Mouse (Mus musculus): ENCODE results near the gene Ptprk. TPM values are rescaled to one million over a fixed set of nuclear protein-coding genes. Genes with fewer than 3 reads are reported as not detected.

Gene Ptprk
- polyA plus RNA-seq, 1 experiment, result 13.2 TPM

DNA sequence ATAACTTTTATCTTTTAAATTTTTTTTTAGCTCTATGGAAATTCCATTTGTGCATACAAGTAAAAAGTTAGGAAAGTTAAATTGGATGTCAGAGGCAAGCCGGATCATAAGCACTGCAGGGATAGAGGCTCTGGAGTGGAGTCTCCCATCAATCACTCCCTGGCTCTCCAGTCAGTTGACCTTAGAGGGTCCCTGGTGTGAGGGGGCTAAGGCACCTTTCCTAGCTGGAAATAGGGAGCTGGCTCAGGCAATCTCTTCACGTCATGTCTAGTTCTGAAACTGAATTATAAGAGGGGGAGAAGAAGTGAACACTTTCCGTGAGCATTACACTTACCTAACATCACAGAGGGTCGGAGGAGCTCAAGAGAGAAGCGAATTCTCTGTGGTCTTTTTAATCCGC is 110.1 kb downstream of the Ptprk start:
- DNase-seq (ENCODE audit: low spot score), result no peak

GRCm38 (mm10) chr10:28185326-28185725 is 110.7 kb downstream of the Ptprk start:
- DNase-seq (ENCODE audit: low spot score), result no peak

GRCm38 (mm10) chr10:28186018-28186800 is 111.6 kb downstream of the Ptprk start:
- no peak for DNase-seq (ENCODE audit: low spot score)

DNA sequence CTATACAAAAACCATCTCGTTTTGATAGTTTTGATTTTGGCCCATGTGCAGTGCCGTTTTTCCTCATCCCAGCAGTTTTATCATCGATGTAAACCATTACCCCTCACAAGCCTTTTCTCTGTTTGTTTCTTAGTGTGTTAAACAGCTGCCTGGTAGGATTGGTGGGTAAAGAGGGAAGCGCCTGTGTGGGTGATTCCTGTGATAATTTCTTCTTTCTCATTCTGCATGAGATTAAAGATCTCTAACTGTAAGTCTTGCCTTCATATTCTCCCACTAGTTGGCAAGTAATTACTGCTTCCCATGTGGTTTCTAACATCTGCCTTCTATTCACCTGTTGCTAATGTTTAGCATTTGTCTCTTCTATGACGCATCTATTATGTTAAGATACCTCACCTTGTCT is 116.8 kb downstream of the Ptprk start:
- DNase-seq (ENCODE audit: low spot score), result no peak

GRCm38 (mm10) chr10:28193630-28194029 is 119.0 kb downstream of the Ptprk start:
- no peak for DNase-seq (ENCODE audit: low spot score)

- DNase-seq (ENCODE audit: low spot score), result no peak
These were observed 126.0 kb downstream of the Ptprk start for GRCm38 (mm10) chr10:28200609-28201008.

DNA sequence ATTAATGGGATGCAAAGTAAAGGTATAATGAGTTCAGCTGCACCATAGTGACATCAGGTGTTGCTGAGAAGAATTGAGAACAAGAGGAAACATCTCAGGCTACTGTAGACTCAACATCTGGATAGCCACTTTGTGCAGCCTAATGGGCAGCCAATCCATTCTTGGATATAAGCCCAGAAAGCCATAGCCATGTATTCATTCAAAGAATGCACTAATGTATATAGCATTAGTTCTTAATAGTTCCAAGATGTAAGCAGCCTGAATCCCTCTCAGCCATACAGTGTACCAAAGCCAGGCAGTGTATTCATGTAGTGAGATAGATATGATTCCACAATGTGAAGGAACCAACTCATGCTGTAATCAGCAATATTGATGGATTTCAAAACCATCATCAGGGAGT is 134.8 kb downstream of the Ptprk start:
- no peak for DNase-seq (ENCODE audit: low spot score)

- no peak for DNase-seq (ENCODE audit: low spot score)
These were observed 137.5 kb downstream of the Ptprk start for GRCm38 (mm10) chr10:28212083-28212482.

GRCm38 (mm10) chr10:28215153-28215552 is 140.5 kb downstream of the Ptprk start:
- DNase-seq (ENCODE audit: low spot score), result no peak

- DNase-seq (ENCODE audit: low spot score), result no peak
These were observed 149.0 kb downstream of the Ptprk start for GRCm38 (mm10) chr10:28223602-28224001.

DNA sequence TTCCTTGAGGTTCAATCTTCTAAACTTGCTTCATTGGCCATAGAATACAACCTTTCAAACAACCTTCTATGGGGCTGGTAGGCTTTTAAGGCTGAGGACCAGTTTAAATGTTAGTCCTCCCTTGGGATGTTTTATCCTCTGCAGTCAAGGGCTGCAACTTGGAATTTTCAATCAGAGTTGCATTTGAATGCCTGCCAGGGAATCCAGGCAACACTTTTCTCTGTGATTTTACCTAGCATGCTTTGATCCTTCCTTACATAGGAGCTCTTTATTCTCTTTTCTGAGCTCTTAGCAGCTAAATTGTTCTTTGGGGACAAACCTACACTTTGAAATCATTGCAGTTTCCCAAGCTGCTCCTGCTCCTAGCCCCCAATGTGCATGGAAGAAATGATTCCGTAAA is 149.8 kb downstream of the Ptprk start:
- DNase-seq (ENCODE audit: low spot score), result no peak

- DNase-seq (ENCODE audit: low spot score), result no peak
These were observed 151.0 kb downstream of the Ptprk start for GRCm38 (mm10) chr10:28225536-28226075.

DNA sequence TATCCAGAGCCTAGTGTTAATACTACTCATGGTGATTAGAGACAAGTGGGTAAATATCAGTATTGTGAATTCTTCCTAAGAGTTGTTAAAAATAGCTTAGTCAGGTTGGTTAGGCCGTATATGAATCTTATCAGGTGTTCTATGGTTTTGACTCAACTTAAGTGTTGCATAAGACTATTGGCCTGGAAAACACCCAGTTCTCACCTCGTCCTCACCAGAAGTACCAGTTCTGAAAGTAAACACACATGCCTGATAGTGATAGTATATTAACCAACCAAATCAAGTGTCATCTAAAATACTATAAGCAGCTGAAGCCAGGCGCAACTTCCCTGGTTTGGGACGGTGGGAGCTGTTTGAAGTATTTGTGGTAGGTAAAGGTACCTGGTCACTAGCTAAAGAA is 153.1 kb downstream of the Ptprk start:
- no peak for DNase-seq (ENCODE audit: low spot score)

DNA sequence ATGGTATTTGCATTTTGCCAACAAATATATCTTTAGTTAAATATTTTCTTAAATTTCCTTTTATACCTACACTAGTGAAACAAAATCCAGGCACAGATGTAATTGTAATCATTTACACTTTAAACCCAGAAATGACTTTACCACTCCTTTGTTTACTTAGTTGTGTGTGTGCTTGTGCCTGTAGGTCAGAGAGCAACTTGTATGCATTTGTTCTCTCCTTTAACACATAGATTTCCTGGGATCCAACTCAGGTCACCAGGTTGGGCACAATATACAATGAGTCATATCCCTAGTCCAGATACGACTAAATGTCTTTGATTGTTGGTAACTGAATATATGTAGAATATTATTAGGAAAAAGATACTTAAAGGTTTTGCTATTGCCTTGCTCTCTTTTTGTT is 153.6 kb downstream of the Ptprk start:
- no peak for DNase-seq (ENCODE audit: low spot score)

DNA sequence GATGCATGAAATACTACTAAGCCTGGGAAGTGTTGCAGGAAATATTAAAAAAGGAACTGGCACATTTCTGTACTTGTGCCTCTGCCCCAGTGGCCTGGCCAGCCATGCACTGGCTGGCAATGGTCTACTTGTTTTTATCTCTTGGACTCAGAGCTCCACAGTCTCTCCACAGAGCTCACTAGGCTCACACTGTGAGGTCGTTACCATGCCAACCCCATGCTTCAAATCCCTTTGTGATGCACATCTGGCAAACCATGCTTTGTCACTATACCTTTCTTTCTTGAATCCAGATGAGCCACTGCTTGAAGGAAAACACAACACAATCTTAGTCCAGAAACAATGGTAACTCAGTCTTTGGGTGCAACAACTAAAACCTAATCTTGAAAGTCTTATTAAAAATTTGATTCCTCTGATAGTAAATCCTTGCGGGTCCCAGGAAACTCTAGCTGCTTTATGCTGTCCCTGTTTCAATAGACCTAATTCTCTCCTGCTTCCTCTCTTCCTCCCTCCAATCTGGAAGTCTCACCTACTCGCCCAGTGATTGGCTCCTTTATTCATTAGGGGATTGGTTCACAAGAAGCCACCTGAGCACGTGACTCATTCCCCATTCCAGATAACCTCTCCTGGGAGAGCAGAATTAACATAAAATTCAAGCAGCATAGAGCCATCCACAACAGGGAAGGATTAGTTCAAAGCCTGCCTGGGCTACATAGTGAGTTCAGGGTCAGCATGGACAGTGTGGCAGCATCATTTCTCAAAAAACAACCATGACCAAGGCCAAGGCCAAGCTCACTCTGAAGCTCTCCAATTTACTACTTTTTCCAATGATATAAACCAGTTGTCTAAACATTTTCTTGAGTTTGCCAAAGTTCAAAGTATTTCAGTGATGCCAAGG is 157.9 kb downstream of the Ptprk start:
- DNase-seq (ENCODE audit: low spot score), result no peak

DNA sequence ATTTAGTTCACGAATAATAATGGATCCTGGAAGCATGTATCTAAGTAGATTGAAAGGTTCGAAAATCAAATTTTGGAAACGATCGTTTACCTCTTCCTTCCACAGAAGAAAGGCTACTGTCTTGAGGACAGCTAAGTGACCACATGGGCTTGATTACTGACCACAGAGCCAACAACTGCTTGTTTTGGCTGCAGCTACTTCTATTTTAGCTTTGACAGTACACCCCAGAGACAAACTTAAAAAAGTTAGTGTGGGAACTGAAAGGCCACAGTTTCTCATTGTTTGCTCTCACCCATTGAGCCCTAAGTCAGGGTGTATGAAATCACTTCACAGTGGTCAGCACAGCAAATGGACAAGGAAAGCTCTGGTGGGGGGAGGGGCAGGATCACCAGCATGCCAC is 174.4 kb downstream of the Ptprk start:
- DNase-seq (ENCODE audit: low spot score), result no peak

- no peak for DNase-seq (ENCODE audit: low spot score)
These were observed 176.8 kb downstream of the Ptprk start for GRCm38 (mm10) chr10:28251385-28251784.

DNA sequence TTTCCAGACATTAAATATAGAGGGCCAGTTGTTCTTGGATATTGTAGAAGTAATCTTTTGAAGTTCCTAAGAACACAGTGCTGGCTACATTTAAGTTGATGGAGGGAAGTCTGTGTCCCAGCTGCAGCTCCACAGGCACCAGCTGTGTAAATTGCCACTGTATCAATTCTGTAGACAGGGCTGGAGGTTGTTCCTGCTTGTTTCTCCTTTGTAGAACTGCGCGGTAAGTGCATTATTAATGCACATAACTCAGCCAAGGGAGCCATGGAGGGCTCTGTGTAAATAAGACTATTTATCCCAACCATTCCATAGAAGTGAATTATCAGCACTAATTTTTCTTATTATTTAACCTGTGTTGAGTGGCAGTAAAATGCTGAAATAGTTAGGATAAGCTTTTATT is 186.0 kb downstream of the Ptprk start:
- no peak for DNase-seq (ENCODE audit: low spot score)

- no peak for DNase-seq (ENCODE audit: low spot score)
These were observed 187.5 kb downstream of the Ptprk start for GRCm38 (mm10) chr10:28262159-28262558.

DNA sequence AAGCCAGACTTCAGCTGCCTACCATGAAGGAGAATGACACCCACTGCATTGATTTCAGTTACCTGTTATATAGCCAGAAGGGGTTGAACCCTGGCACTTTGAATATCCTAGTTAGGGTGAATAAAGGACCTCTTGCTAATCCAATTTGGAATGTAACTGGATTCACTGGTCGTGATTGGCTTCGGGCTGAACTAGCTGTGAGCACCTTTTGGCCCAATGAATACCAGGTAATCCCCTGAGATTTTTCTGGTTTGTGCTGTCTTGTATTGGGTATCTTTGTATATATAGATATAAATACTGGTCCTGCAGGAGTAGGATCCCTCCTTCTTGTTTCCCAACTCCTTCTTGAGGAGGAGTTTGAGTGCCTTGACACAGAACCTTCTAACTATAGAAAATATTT is 188.9 kb downstream of the Ptprk start:
- DNase-seq (ENCODE audit: low spot score), result no peak

DNA sequence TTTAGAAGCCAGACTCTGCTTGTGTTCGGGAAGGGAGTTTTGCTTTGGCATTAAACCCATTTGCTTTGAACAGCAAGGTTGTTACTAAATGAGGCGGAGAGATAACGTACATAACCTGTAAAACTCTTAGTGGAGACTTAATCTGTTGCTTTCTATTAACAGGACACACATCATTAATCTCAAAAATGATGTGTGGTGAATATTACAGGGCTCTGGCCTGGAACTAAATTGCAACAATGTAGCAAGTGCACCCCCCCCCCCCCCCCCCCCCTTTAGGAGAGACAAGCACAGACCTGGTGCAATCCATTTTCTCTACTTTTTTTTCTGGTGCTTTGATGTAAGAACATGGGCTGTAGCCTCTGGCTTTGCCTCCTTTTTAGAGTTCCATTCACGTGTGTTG is 195.7 kb downstream of the Ptprk start:
- no peak for DNase-seq (ENCODE audit: low spot score)

DNA sequence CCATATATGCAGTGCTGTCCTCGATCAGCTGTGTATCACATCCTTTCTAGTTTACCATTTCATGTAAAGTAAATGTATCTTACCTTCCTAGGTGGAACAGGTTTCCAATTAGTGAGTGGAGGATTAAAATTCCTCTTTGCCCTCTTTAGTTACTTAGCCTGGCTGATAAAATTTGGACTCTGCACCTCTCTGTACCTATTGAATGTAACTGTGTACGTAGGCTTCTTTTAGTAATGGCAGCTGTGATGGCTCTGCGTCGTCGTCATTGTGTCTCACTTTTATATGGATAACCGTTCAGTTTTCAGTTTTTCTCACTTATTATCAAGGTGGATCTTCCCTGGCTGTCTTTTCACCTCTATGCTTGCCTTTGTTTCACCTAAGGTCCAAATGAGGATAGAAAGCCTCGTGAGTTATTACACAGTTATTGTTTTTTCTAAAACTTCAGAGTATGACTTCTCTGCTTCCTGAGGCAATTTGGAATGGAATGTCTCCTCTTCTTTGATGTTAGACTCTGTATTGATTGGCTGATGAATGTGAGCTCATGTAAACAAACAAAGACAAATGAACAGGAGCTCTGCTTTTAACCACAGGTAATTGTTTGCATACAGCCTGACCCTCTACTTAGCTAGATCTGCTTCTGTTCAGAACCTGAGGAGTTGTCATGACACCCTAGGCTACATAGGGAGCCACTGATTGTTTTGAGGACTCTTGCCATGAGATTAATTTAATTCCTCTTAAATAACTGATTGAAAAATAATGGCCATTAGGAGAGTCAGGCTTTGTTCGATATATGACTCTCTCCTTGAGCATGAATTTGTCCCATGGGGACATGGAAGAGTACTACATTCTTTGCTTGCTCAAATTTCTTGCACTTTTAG is 197.3 kb downstream of the Ptprk start:
- no peak for DNase-seq (ENCODE audit: low spot score)

All from urinary bladder, adult 2 months (tissue).